Mouse (Mus musculus) liver, postnatal 0 days (tissue): Measurements from ENCODE around the gene Tgfb3.

Experiments
- CTCF ChIP-seq: sonication (generic); IDR thresholded peaks from 2 replicates; pipeline ENCODE4 v1.5.1; 2016; ENCODE audit warnings: antibody characterized with exemption, low read depth
- EP300 ChIP-seq: IDR thresholded peaks from 2 replicates; pipeline ENCODE4 v1.6.1; 2016; ENCODE audit warnings: antibody characterized with exemption, low read depth, mild to moderate bottlenecking

GRCm38 (mm10) chr12:86104297-86104696, 25.5 kb upstream of the Tgfb3 start:
- TF ChIP-seq CTCF (no peak), EP300 (no peak)
